Mouse (Mus musculus) embryonic facial prominence, embryonic 13.5 days (tissue): ENCODE results near the gene Brd2. TPM values are rescaled to one million over a fixed set of nuclear protein-coding genes. Genes with fewer than 3 reads are reported as not detected.
"Not testable (repeated sequence)": the region's sequence is repeated elsewhere in the genome, so short reads cannot be mapped to it uniquely, and the experiment has no call there.

Experiments
- ATAC-seq: fragments of 200-750 bp; cut with Nextera tagmentation; 2 replicates; pipeline ENCODE4 v1.8.0; 2017; ENCODE audit warnings: low read depth; ENCODE audit not compliant: insufficient number of reproducible peaks, insufficient read depth, low FRiP score, low TSS enrichment
- H3K27ac ChIP-seq: fragments of 300-500 bp; sonication (generic); 2 replicates; pipeline ENCODE4 v1.5.1; 2015; ENCODE audit warnings: moderate library complexity, mild to moderate bottlenecking, inconsistent platforms
- H3K27me3 ChIP-seq: fragments of 300-500 bp; sonication (generic); 2 replicates; pipeline ENCODE4 v1.6.1; 2015; ENCODE audit warnings: mild to moderate bottlenecking, inconsistent platforms
- H3K36me3 ChIP-seq: fragments of 300-500 bp; sonication (generic); 2 replicates; pipeline ENCODE4 v1.6.1; 2015; ENCODE audit warnings: mild to moderate bottlenecking, inconsistent platforms
- H3K4me1 ChIP-seq: fragments of 300-500 bp; sonication (generic); 2 replicates; pipeline ENCODE4 v1.6.1; 2015; ENCODE audit warnings: inconsistent platforms
- H3K4me2 ChIP-seq: fragments of 300-500 bp; sonication (generic); 2 replicates; pipeline ENCODE4 v1.6.1; 2015; ENCODE audit warnings: moderate library complexity, mild to moderate bottlenecking, inconsistent platforms
- H3K4me3 ChIP-seq: fragments of 300-500 bp; sonication (generic); 2 replicates; pipeline ENCODE4 v1.5.1; 2015; ENCODE audit warnings: mild to moderate bottlenecking, inconsistent platforms
- H3K9ac ChIP-seq: fragments of 300-500 bp; sonication (generic); 2 replicates; pipeline ENCODE4 v1.6.1; 2015; ENCODE audit warnings: mild to moderate bottlenecking, inconsistent platforms
- H3K9me3 ChIP-seq: fragments of 300-500 bp; sonication (generic); 2 replicates; pipeline ENCODE4 v1.6.1; 2016; ENCODE audit warnings: inconsistent platforms
- WGBS: fragments of 180-500 bp; shearing (Covaris S2); methylation state at CpG from one replicate; pipeline ENCODE4 v1.1.7; 2015; ENCODE audit warnings: mixed read lengths; 5-methylcytosine and 5-hydroxymethylcytosine counted together
- polyA plus RNA-seq: library from polyadenylated mRNA; unstranded; fragments of >200 nt; fragmentation: Nextera tagmentation; extraction: Ambion mirVana; gene quantifications from 2 replicates; pipeline ENCODE4 v1.2.1, GENCODE M21; 2015

Gene Brd2
- 122 and 142 TPM in 2 replicates for polyA plus RNA-seq

DNA sequence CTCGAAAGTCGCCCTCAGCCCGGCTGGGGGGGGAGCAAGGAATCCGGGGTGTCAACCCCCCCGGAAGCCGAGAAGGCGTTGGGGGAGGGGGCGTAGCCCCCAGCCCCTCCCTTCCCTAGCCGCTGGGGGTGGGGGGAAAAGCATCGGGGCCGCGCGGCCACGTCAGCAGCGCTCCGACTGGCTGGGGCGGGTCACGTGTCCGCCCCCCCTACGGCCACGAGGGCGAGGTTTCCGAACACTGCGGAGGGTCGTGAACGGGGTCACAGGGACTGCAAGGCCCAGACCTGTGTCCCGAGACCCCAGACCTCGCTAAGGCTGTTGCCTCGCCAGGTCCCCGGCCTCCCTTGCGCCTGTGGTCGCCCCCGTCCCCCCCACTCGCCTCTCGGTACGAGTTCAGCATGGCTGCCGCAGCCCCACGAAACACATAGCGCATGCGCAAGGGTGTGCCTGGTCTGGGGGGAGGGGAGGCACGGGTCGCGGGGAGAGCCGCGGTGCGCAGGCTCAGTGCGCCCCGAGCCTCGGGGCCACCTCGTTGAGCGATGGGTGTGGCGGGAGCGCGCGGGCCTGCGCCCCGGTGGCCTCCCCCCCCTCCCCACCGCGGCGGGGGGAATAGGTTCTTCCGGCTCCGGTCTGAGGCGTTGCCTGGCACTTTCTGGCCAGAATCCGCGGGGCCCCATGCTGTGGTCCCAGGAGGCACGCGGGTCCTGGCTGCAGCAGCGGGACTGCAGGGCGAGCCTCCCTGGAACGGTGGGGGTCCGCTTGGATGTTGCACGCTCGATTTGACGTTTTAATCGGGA, at the start of gene Brd2:
Brd2 (minus strand) TSS at position 447 of the 797 bp plus-strand sequence.
- Histone ChIP-seq H3K27me3 (no peaks in the 10 kb centered on the region), H3K4me1 (peaks cover 28% of the 10 kb centered on the region), H3K9ac (peak within 1 kb of the TSS; percentile 98), H3K36me3 (peaks cover 26% of the 10 kb centered on the region), H3K4me3 (peak within 1 kb of the TSS; percentile 97), H3K27ac (peak within 1 kb of the TSS; percentile 100), H3K9me3 (no peaks in the 10 kb centered on the region), H3K4me2 (peak within 1 kb of the TSS; percentile 92)
- under 1% methylated on average over 69 of the region's 75 CpGs for WGBS
- ATAC-seq: peak; percentile 63

- Histone ChIP-seq H3K4me3 (no peak overlapping the region), H3K4me2 (no peak overlapping the region), H3K9me3 (no peaks in the 10 kb centered on the region; the same call in 1 of the 2 replicates), H3K36me3 (no peaks in the 10 kb centered on the region), H3K27me3 (peaks cover 7% of the 10 kb centered on the region; the same call in 1 of the 2 replicates), H3K9ac (no peak overlapping the region), H3K4me1 (no peaks in the 10 kb centered on the region), H3K27ac (no peak overlapping the region)
- ATAC-seq: no peak
- WGBS: 38% methylated on average over 13 of the region's 13 CpGs
These were observed 48.6 kb upstream of the Brd2 start for GRCm38 (mm10) chr17:34170877-34171498.

DNA sequence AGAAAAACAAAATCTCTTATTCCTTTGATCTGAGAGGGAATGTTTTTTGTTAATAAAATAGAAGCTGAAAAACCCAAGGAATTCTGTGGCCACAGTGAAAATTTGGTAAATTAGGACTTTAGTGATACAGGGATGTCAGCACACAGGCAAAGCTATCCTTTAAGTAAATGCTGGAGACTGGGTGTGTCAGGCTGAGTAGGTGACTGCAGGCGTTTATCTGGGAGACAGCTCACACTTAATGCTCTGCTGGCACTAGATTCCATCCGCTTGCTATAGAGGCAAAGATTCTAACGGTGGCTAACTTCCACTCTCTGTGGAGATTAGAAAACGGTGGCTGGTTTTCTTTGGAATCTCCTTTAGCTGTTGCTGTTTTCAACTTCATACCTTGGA, 48.0 kb upstream of the Brd2 start:
- peaks cover 7% of the 10 kb centered on the region; the same call in 1 of the 2 replicates for H3K27me3 ChIP-seq
- H3K27ac ChIP-seq: no peak overlapping the region
- H3K9ac ChIP-seq: no peak overlapping the region
- no peak for ATAC-seq
- H3K4me2 ChIP-seq: no peak overlapping the region
- H3K4me3 ChIP-seq: no peak overlapping the region
- no peaks in the 10 kb centered on the region for H3K4me1 ChIP-seq
- H3K9me3 ChIP-seq: peaks cover 1% of the 10 kb centered on the region; the same call in 1 of the 2 replicates
- H3K36me3 ChIP-seq: no peaks in the 10 kb centered on the region
- 23% methylated on average over 4 of the region's 4 CpGs for WGBS

GRCm38 (mm10) chr17:34169279-34169678, 46.8 kb upstream of the Brd2 start:
- Histone ChIP-seq H3K27me3 (peaks cover 4% of the 10 kb centered on the region; the same call in 1 of the 2 replicates), H3K9ac (no peak overlapping the region), H3K4me3 (no peak overlapping the region), H3K4me1 (no peaks in the 10 kb centered on the region), H3K9me3 (peaks cover 4% of the 10 kb centered on the region; the same call in 1 of the 2 replicates), H3K4me2 (no peak overlapping the region), H3K27ac (no peak overlapping the region), H3K36me3 (no peaks in the 10 kb centered on the region)
- 2% methylated on average over 2 of the region's 2 CpGs for WGBS
- no peak for ATAC-seq

- peaks cover 4% of the 10 kb centered on the region; the same call in 1 of the 2 replicates for H3K9me3 ChIP-seq
- H3K4me2 ChIP-seq: no peak overlapping the region
- H3K27me3 ChIP-seq: no peaks in the 10 kb centered on the region
- no peaks in the 10 kb centered on the region for H3K36me3 ChIP-seq
- WGBS: 84% methylated on average over 6 of the region's 6 CpGs
- no peak overlapping the region for H3K27ac ChIP-seq
- no peaks in the 10 kb centered on the region for H3K4me1 ChIP-seq
- ATAC-seq: no peak
- H3K9ac ChIP-seq: no peak overlapping the region
- no peak overlapping the region for H3K4me3 ChIP-seq
These were observed 42.7 kb upstream of the Brd2 start for GRCm38 (mm10) chr17:34165033-34165730.

DNA sequence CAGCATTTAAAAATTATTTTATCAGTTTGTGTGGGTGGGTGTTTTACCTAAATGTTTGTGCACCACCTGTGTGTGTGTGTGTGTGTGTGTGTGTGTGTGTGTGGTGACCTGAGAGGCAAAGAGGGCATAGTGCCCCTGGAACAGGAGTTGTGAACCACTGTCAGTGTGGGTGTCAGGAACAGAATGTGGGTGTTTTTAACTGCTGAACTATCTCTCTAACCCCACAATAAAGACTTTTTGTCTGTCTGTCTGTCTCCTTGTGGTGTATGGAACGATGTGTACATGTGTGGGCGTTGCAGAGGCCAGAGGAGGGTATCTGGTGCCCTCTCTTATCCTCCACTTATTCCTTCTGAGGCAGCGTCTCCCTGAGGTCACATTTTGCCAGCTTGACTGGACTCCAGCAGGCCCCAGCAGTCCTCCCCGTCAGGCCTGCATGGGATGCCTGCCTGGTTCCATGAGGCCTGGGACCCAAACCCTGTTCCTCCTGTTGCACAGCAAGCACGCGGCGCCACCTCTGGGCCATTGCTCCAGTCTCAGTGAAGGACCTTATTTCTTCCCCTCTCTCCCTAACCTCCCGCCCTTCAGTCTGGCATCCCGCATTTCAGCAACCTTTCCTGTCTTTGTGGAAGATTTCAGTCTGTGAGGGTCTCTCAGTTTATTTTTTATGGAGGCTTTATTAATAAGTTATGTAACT, 41.9 kb upstream of the Brd2 start:
- no peak for ATAC-seq
- no peak overlapping the region for H3K27ac ChIP-seq
- H3K4me3 ChIP-seq: no peak overlapping the region
- no peaks in the 10 kb centered on the region for H3K36me3 ChIP-seq
- H3K27me3 ChIP-seq: no peaks in the 10 kb centered on the region
- no peak overlapping the region for H3K4me2 ChIP-seq
- H3K9me3 ChIP-seq: peaks cover 4% of the 10 kb centered on the region; the same call in 1 of the 2 replicates
- 41% methylated on average over 9 of the region's 9 CpGs for WGBS
- peak overlapping the region; percentile 6; the same call in 1 of the 2 replicates for H3K9ac ChIP-seq
- no peaks in the 10 kb centered on the region for H3K4me1 ChIP-seq

DNA sequence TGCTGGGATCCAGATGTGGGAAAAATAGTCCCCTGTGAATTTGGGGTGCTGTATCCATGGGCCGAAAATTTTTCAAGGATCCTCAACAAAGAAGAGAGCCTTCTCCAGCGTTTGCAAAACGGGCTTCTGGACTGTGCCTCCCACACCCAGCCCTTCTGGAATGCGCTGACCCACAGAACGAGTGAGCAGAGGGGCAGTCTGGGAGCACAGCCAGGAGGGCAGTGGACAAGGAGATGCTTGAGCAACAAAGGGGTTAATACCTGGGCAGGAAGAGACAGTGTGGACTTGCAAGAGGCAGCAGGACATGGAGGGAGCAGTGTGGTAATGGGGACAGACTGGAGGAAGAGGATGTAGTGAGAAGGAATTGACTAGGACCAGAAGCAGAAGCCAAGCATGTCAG, 33.1 kb upstream of the Brd2 start:
- H3K4me2 ChIP-seq: no peak overlapping the region
- H3K27ac ChIP-seq: no peak overlapping the region
- H3K27me3 ChIP-seq: no peaks in the 10 kb centered on the region
- no peak overlapping the region for H3K4me3 ChIP-seq
- WGBS: 55% methylated on average over 5 of the region's 5 CpGs
- H3K4me1 ChIP-seq: no peaks in the 10 kb centered on the region
- no peak overlapping the region for H3K9ac ChIP-seq
- no peak for ATAC-seq
- no peaks in the 10 kb centered on the region for H3K9me3 ChIP-seq
- H3K36me3 ChIP-seq: no peaks in the 10 kb centered on the region

DNA sequence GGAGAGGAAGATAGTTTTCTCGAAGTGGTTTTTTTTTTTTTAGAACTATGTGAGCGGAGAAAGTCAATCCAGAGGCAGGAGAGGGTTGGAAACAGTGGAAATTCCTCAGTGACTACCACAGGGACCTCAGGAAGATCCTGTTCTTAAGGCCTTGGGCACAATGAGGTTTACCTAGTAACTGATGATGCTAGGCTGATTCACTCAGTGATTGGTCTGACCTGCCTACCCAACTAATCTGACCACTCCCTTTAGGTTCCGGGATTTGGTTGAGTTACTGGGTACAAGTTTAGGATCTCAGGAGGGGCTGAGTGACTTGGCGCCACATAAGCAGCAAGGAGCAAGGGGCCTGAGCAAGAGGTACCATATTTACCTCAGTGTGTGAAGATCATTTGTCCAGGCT, 30.5 kb upstream of the Brd2 start, which contains the start of gene H2-DMb1:
H2-DMb1 (plus strand) TSS at position 150 of the 400 bp plus-strand sequence.
- Histone ChIP-seq H3K9me3 (no peaks in the 10 kb centered on the region), H3K4me3 (no peak within 1 kb of the TSS), H3K27ac (no peak within 1 kb of the TSS), H3K36me3 (no peaks in the 10 kb centered on the region), H3K4me2 (peak within 1 kb of the TSS; percentile 22; the same call in 1 of the 2 replicates), H3K9ac (no peak within 1 kb of the TSS), H3K4me1 (no peaks in the 10 kb centered on the region), H3K27me3 (no peaks in the 10 kb centered on the region)
- no peak for ATAC-seq
- WGBS: 53% methylated on average over 4 of the region's 4 CpGs

- peaks cover 14% of the 10 kb centered on the region for H3K4me1 ChIP-seq
- no peak overlapping the region for H3K27ac ChIP-seq
- no peaks in the 10 kb centered on the region for H3K36me3 ChIP-seq
- H3K4me2 ChIP-seq: no peak overlapping the region
- H3K9ac ChIP-seq: no peak overlapping the region
- ATAC-seq: no peak
- peaks cover 20% of the 10 kb centered on the region for H3K27me3 ChIP-seq
- WGBS: 74% methylated on average over 3 of the region's 3 CpGs
- no peaks in the 10 kb centered on the region for H3K9me3 ChIP-seq
- H3K4me3 ChIP-seq: no peak overlapping the region
These were observed 22.5 kb upstream of the Brd2 start for GRCm38 (mm10) chr17:34144960-34145371.

- 84% methylated on average over 4 of the region's 4 CpGs for WGBS
- H3K27me3 ChIP-seq: peaks cover 28% of the 10 kb centered on the region
- H3K9ac ChIP-seq, H3K4me2 ChIP-seq, H3K36me3 ChIP-seq, H3K4me3 ChIP-seq, H3K27ac ChIP-seq, ATAC-seq, H3K9me3 ChIP-seq: not testable (repeated sequence)
- H3K4me1 ChIP-seq: peaks cover 22% of the 10 kb centered on the region
These were observed 21.8 kb upstream of the Brd2 start for GRCm38 (mm10) chr17:34144221-34144620.

- Histone ChIP-seq H3K4me3 (no peak overlapping the region), H3K4me1 (peaks cover 24% of the 10 kb centered on the region), H3K9ac (no peak overlapping the region), H3K27ac (no peak overlapping the region), H3K36me3 (no peaks in the 10 kb centered on the region), H3K27me3 (peaks cover 35% of the 10 kb centered on the region), H3K4me2 (no peak overlapping the region), H3K9me3 (no peaks in the 10 kb centered on the region)
- ATAC-seq: no peak
- 68% methylated on average over 5 of the region's 5 CpGs for WGBS
These were observed 21.0 kb upstream of the Brd2 start for GRCm38 (mm10) chr17:34143461-34143860.
